Mouse (Mus musculus) brain, embryonic 14.5 days (tissue): Measurements from ENCODE around the gene Gm13290.

Experiments
- CTCF ChIP-seq: fragments of 200-500 bp; IDR thresholded peaks from 2 replicates; pipeline ENCODE4 v1.5.1; 2012; ENCODE audit warnings: inconsistent platforms, mild to moderate bottlenecking, moderate library complexity, borderline replicate concordance; ENCODE audit not compliant: insufficient read depth, insufficient read length; ENCODE audit errors: extremely low read depth
- POLR2A ChIP-seq: fragments of 200-500 bp; IDR thresholded peaks from 2 replicates; pipeline ENCODE4 v1.6.1; 2012; ENCODE audit warnings: mild to moderate bottlenecking, inconsistent platforms, borderline replicate concordance; ENCODE audit not compliant: poor library complexity, insufficient read depth, insufficient read length, severe bottlenecking; ENCODE audit errors: extremely low read depth

GRCm38 (mm10) chr4:88742771-88743371 is 30.8 kb upstream of the Gm13290 start:
- TF ChIP-seq CTCF, result peak; percentile 7; the same call in 1 of the 2 replicates
- TF ChIP-seq POLR2A, result no peak
